Comparison of ENCODE assay signal across 24 mouse cellular contexts in the genomic region with DNA sequence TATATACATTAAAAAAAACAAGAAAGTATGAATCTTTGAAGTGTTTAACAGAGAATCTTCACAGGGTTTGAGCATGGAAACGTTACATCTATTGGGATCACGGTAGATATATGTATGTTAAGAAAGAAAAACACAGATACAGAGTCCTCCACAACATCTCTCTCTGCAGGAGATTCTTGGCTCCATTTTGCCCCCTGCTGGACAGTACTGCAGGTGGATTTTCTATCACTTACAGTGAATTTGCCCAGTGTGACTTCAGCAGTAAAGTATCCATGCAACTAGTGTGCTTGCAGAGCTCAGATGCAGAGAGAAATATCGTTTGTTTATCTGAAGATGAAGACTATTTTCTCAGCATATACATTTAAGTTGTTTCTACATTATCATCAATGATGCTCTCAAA.
DNase-seq lines count a peak whose midpoint lies in the region; ATAC-seq lines count a peak whose summit lies in the region.
"Had no signal": no experiment of that assay in that cellular context is flagged by ENCODE, and none has a peak within 500 bp of the region (broad histone marks: within the 10 kb centered on the region; RNA-seq: fewer than 3 reads in every experiment).

No protein-coding gene starts in this region.

- no peak overlapping the region for H3K4me2 ChIP-seq in heart, embryonic 16.5 days (ENCODE audit: low read depth, low read length)
- H3K4me2 ChIP-seq: heart, embryonic 15.5 days; limb, embryonic 13.5 days; neural tube, embryonic 12.5 days had no signal

- no peaks in the 10 kb centered on the region for H3K4me1 ChIP-seq in heart, embryonic 16.5 days (ENCODE audit: control insufficient read depth, insufficient read depth, low read length)
- H3K4me1 ChIP-seq: heart, embryonic 15.5 days; limb, embryonic 13.5 days; neural tube, embryonic 12.5 days had no signal

- no peak overlapping the region for H3K9ac ChIP-seq in heart, embryonic 16.5 days (ENCODE audit: low read length)
- H3K9ac ChIP-seq: heart, embryonic 15.5 days; limb, embryonic 13.5 days; neural tube, embryonic 12.5 days had no signal

- 41% methylated on average over 3 of the region's 3 CpGs for WGBS in heart, embryonic 16.5 days

- H3K27ac ChIP-seq in heart, embryonic 16.5 days (ENCODE audit: low read length) = no peak overlapping the region
- H3K27ac ChIP-seq: heart, embryonic 15.5 days; layer of hippocampus, adult 2 months; left cerebral cortex, adult 2 months; limb, embryonic 13.5 days; macrophage; neural tube, embryonic 12.5 days had no signal

- peaks cover 9% of the 10 kb centered on the region; the same call in 1 of the 2 replicates for H3K9me3 ChIP-seq in heart, embryonic 16.5 days (replicated peaks; ENCODE audit: control insufficient read depth, low read length)

- peak; percentile 60; the same call in 1 of the 2 replicates for ATAC-seq in heart, embryonic 16.5 days (replicated peaks; ENCODE audit: extremely low read depth, insufficient read depth, low FRiP score)
- peak; percentile 68 for ATAC-seq in granulocyte monocyte progenitor cell, adult 5-6 weeks (replicated peaks; ENCODE audit: poor library complexity, severe bottlenecking)
- ATAC-seq: forebrain, embryonic 14.5 days; hindbrain, embryonic 16.5 days; midbrain, embryonic 16.5 days had no signal

- DNase-seq in heart, adult 18-20 months = no peak
- peak; percentile 54 for DNase-seq in splenic B cell, adult 2 months (ENCODE audit: low read depth, low spot score)
- no peak for DNase-seq in cerebellum, adult 18-20 months
- DNase-seq in left cerebral cortex, postnatal 36 days (ENCODE audit: low spot score in 2 of 2) = no peak
- DNase-seq in right cerebral cortex, adult 18-20 months = no peak
- no peak for DNase-seq in ovary, postnatal 36 days (ENCODE audit: low spot score)
- DNase-seq: adrenal gland, postnatal 25 days; cerebellum, adult 9-11 months; embryo, embryonic 11 days; heart, adult 11 months; kidney, adult 9 months; retina, postnatal 1 day had no signal

- no peak overlapping the region for H3K4me3 ChIP-seq in heart, embryonic 16.5 days (ENCODE audit: low read length)
- H3K4me3 ChIP-seq: heart, embryonic 15.5 days; layer of hippocampus, adult 2 months; left cerebral cortex, adult 2 months; limb, embryonic 13.5 days; neural tube, embryonic 12.5 days had no signal

- no peaks in the 10 kb centered on the region for H3K27me3 ChIP-seq in heart, embryonic 16.5 days (ENCODE audit: control insufficient read depth, insufficient read depth, low read length)
- H3K27me3 ChIP-seq in splenic B cell, adult 2 months (ENCODE audit: control insufficient read depth, insufficient read depth, low read length, poor library complexity, severe bottlenecking) = no peaks in the 10 kb centered on the region
- H3K27me3 ChIP-seq: heart, embryonic 15.5 days; limb, embryonic 13.5 days; neural tube, embryonic 12.5 days had no signal

- no peaks in the 10 kb centered on the region for H3K36me3 ChIP-seq in heart, embryonic 16.5 days (ENCODE audit: control insufficient read depth, insufficient read depth)
- no peaks in the 10 kb centered on the region for H3K36me3 ChIP-seq in splenic B cell, adult 2 months (ENCODE audit: control insufficient read depth, insufficient read depth, low read length, poor library complexity, severe bottlenecking)
- H3K36me3 ChIP-seq: G1E; heart, embryonic 15.5 days; limb, embryonic 13.5 days; neural tube, embryonic 12.5 days had no signal

- intact Hi-C loops in left cerebral cortex, postnatal 36 days (cut with DNase I) = no loop called here
